Mouse (Mus musculus): ENCODE measurements around the gene Vsir.

The Vsir gene

DNA sequence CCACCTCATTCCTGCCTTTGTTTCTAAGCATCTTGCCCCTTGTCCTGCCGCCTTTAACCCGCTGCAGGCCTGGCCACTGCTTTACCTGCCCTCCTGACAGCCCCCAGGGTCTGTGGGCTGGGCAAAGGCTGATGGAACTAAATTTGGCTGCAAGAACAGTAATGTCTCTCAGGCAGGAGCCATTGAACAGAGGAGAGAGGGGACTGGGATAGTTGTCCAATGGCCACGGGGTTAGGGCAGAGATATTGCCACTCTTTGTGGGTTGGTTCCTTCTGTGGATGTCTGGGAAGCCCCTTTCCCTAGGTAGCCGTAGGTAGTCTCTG is 7.3 kb downstream of the Vsir start:
- no peak for DNase-seq

DNA sequence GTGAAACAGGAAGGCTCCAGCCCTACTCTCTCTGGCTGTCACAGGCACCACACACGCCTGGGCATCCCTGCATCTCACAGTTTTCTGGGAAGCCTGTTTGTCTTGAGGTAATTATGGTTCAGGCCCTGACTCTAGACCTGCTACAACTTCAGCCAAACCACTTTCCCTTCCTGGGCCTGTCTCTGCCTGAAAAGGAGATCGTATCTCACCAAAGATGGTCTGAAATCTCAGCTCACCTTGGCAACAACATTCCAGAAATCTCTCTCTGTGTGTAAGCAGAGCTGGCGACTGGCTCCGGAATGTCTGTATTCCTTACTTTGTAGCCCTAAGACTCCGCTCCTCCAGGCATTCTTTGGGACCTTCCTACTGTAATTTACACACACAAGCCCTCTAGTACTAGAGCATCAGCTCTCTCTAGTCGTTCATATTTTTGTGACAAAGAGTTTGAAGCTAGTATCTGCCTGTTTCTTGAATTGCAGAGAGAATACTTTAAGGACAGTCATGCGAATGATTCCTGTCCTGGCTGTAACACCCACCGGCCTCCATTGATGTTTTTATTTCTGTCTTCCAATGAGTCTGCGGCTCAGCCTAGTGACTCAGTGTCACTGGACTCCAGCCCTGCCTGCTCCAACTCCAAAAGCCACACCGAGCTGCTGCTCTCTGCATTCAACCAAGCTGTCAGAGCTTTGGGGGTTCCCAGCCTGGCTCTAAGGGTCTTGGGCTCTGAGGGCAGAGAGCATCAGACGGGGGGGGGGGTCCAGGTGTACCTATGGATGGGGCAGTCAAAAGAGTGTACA is 8.4 kb downstream of the Vsir start:
- DNase-seq = no peak

DNA sequence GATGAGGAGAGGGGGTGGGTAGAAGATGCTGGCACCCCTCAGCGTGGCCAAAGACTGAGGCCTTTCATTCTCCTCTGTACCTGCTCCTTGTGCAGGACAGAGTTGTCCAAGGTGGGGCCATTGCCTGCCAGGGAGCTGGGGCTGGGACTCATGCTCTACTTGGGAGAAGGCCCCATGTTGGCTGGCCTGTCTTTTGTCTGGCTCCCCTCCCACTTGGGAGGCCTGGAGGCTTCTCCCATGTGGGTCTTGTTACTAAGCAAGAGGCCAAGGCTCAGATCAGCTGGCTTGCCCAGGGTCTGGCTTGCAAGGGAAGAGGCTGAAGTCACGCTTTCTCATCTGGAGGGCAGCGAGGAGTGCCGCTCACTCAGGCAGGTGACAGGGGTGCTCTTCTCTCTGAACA is 10.8 kb downstream of the Vsir start:
- no peak for DNase-seq

DNA sequence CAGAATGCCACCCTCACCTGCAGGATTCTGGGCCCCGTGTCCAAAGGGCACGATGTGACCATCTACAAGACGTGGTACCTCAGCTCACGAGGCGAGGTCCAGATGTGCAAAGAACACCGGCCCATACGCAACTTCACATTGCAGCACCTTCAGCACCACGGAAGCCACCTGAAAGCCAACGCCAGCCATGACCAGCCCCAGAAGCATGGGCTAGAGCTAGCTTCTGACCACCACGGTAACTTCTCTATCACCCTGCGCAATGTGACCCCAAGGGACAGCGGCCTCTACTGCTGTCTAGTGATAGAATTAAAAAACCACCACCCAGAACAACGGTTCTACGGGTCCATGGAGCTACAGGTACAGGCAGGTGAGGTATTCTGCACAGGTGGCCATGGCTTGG is 11.2 kb downstream of the Vsir start:
- no peak for DNase-seq

DNA sequence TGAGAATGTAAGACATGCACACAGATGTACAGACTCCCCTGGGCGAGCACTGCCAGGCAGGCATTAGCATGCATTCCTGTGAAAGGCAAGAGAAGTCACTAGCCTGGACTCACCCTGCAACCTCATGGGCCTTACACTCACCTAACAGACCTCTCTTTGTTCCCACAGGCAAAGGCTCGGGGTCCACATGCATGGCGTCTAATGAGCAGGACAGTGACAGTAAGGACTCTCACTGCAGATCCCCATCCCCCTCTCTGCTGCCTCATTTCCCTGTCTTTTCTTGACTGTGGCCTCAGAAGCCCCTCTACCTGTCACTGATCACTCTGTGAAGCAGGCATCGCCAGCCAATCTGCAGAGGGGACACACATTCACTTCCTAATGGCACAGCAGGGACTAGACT is 12.1 kb downstream of the Vsir start:
- DNase-seq = no peak

DNA sequence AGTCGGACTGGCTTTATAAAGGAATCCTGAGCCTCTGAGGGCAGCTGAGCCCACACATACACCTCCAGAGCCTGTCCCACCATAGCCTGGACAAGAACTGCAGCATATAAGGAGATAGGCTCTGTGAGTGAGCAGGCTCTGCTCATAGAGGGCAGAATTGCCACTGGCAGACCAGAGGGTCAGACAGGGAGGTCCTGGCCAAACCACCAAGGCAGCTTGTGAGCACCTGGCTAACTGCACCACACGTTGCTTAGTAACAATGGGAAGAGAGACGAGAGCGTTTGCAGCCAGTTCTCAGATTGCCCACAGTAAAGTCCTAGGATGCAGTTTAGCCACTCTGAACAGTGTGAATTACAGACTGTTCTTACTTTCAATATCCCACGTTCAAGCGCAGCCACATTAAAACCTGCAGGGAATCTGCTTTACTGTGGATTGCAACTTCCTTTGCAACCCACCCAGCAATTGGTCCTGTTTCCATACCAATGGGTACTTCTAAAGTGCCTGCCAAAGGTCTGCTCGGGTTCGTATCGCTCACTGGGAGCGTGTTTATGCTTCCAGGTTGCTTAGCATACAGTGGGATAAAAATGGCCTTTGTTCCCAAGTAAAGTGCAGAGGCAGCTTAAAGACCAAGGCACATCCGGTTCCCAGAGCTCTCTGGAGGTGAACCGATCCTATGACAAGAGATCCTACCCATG is 15.1 kb downstream of the Vsir start:
- DNase-seq = no peak

DNA sequence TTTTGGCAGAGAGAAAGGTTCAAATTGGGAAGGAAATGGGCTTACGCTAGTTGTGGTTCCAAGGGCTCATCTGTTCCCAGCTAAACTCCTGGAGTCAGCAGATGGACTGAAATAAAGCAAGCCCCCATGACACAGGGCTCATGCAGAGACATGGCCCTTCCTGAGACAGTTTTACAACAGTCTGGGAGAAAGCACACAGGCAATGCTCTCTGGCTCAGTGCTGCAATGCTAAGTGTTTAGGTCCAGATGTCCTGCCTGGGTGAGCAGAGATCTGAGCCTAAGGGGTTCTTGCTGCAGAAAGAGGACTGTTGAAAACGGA is 15.6 kb downstream of the Vsir start:
- no peak for DNase-seq

DNA sequence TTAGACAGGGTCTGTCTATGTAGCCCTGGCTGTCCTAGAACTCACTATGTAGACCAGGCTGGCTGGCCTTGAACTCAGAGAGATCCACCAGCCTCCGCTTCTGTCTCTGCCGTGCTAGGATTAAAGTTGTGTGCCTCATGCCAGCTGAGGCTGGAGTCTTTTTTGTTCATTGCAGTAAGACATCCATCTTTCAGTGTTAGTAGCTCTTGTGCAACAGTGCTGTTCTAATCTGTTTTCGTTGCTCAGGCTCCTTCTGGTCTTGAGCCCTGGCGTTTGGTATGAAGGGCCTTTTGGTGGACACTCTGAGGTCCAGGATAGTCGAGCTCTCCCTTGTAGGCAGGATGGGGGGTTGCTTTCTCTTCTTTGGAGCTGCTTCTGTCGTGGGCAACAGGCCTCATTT is 16.8 kb downstream of the Vsir start:
- DNase-seq = no peak

DNA sequence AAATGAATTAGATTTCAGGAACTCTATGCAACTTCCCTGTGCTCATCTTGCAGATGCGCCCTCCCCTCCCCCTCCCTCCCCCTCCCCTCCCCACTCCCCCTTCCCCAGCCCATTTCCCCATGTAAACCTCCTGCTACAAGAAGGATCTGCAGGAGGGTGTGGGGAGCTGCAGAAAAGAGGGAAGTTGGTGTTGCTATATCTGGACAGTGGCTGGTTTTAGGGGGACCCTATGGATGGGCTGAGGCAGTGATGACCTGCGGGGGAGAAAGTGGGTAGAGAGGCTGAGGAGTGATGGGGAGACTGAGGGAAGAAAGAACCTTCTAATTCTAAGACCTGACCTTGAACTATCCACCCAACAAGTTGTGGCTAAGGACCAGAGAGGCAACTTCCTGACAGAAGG is 20.5 kb downstream of the Vsir start:
- no peak for DNase-seq

DNA sequence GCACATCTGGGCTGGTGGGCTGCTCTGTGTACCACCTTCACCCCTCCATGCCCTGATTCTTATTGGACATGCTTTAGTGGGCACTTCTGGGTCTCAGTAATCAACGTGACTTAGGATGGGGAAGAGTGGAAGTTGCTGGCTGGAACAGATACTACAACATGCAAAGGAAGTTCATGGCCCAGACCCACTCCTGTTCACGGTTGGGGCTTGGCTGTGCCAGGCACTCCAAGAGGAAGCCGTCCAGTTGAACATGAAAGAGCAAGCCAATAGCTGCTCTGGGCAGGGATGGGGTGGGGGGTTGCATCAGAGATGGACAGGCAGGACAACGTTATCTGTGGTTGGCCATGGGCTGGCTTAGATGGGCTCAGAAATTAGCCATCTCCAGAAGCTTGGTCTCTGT is 21.3 kb downstream of the Vsir start:
- no peak for DNase-seq

DNA sequence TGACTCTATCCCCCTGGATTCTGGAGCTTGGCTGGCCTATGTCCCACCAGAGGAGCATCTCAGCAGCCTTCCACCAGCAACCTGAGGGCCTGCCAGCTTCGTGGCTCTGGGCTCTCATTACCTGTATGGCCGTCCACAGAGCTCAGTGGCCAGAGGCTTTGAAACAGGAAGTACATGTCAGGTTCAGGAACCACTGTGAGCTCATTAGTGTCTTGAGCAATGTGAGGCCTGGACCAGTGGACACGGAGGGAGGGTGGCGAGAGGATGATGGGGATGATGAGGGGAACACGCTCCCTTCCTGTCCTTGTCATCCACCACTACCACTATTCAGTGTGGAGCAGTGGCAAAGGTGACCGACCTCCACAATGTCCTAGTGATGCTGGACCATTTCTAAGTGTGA is 22.8 kb downstream of the Vsir start:
- no peak for DNase-seq

DNA sequence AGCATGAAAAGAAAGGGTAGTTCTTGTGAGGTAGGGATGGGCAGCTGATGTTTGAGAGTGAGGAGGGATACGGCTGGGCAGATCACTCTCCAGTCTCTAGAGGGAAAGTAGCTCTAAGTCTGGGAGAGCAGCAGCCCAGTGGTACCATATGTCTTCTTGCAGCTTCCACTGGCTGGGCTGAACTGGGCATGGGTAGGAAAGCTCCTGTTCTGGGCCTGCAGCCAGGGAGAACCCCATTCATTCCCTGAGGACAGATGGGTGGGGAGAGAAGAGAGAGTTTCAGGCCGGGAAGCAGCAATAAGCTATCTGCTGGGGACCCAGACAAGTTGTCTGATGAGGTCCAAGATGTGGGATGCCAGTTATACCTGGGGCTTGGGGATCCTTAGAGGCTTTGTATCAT is 23.4 kb downstream of the Vsir start:
- no peak for DNase-seq

DNA sequence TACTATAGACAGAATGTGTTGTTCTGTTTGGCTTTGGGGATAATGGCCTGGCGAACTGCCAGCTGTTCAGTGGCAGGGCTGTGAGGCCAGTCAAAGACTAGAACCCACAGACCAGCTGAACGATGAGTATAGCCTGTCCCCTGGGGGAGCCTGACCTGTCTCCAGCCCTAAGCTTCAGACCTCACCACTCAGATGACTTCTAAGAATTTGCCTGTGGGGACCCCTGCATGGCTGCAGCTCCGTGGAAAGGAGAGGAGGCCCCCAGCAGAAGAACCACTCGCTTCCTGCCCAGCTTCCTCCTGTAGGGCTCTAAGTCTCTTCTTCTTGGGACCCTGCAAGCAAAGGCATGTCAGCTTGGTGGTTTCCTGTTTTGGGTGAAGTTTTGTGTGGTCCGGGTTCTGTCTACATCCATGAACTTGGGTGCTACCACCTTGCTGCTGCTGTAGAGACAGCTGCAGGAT is 24.0 kb downstream of the Vsir start:
- DNase-seq = no peak

DNA sequence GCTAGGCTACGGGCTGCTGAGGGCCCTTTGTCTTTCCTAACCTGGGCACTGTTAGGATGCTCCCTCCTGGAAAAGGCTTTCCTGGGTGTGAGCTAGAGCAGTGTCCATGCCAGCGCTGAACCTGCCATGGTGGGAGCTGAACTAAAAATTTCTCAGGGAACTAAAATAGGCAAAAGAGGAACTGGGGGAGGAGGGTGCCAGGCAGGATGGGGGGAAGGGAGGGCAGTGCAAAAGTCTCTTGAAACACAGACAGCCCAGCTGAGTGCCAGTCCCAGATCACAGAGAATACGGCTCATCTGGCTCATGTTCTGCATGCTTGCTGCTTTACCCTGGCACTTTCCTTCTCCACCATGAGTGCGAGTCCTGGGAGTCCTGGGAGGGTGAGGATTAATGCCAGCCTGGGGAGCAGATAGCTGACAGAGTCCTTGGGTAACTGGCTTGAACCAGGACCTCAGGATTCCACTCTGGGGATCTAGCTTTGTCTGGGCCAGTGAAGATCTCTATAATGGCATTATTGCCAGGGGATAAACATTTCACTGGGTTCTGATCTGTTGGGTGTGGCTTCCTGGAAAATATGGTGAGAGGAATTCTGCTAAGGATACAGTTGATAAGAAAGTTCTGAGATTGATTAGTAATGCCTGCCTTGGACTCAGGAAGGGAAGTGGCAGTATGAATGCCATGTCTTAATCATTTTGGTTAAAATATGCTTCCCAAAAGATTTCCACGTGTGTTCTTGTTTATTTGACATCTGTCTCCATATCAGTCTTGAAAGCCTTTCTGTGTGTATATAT is 25.1 kb downstream of the Vsir start:
- no peak for DNase-seq

DNA sequence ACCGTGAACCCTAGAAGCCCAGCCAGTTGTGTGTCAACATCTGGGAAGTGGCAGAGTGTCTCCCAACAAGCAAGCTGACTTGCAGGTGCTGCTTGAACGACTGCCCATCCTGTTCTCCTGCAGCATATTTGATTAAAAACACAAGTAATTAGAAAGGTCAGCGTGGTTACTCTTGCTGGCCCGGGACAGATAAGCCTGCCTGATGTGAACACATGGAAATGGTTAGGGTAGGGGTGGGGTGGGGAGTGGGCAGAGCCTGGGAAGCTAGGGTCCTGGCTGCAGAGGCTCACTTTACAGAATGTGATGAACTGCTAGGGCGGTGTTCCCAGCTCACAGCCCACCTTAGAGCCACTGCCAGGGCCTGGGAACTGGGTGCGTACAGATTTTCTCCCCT is 26.9 kb downstream of the Vsir start:
- DNase-seq = no peak

DNA sequence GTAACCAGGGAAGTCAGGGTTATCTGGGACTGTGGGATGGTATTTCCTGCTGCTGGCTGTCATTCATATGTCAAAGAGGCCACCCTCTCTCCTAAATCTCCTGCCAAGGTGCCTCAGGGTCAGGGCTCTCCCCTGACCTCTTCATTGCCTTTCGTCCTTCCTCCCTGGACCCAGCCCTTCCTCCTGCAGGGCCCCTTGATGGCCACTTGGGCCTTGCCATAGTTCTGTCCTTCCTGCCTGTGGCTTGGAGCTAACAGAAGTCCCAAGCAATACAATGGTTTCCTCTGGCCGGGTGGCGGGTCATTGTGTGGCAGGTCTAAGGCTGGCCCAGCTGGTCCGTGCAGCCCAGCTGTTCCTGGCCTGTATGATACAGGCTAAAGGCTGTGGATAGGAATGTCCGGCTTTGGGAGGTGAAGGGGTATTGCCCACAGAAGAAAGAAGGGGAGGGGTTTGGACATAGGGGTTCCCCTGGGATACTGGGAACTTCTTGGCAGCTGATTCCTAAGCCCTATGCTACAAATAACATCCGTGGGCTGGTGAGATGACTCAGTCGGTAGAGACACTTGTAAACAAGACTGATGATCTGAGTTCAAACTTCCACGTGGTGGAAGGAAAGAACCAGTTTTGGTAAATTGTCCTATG is 27.4 kb downstream of the Vsir start:
- peak; percentile 48 for DNase-seq

DNA sequence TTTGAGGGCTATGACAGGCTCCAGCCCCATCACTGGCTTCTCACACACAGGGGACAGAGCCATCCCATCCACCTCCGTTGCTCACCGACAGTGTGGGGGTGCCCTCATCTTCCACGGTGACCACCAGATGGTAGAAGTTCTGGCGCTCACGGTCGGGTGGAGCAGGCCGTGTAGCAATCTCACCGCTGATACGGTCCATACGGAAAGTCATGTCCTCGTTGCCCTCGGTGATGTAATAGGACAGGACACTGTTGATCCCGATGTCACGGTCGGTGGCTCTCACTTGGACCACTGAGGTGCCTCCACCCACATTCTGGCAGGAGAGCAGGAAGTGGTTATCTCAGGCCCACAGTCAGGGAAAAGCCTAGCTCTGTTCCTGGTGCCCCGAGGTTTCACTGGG is 30.1 kb downstream of the Vsir start:
- DNase-seq = no peak

DNA sequence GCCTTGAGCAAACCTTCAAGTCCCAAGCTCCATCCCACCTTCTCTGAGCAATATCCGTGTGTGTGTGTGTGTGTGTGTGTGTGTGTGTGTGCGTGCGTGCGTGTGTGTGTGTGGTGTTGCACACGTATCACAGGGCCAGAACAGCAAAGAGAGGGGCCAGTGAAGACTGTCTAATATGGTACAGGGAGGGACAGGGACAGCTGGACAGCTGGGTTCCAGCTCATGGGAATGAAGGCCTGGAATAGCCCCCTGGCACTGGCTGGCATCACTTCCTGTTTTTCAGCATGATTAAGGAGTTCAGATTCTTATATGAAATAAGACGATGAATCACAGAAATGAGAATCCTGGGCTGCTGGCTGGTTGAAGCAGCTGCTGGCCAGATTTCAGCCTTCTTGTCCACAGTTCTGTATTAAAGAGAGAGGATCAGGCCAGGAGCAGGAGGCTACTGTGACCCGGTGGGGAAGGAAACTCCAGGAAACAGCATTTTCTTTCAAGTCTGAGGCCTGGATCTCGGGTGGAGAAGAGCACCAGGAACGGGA is 32.8 kb downstream of the Vsir start:
- DNase-seq = no peak

DNA sequence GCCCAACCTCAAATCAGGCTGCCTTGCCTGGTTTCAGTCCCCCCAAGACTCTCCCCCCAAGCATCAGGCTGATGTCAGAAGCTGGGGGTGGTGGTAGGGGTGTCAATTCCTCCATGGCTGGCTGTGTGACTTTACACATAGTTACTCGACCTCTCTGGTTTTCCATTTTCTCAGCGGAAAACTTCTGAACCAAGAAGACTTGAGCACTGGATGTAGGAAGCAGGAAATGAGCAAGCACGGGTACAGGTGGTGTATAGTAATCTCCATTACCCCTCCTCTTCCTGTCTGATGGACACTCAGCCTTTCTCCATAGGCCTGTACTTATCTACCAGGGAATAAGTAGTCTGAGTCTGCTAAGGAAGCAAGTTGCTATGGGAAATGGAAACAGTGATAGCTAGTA is 33.6 kb downstream of the Vsir start:
- DNase-seq = no peak

DNA sequence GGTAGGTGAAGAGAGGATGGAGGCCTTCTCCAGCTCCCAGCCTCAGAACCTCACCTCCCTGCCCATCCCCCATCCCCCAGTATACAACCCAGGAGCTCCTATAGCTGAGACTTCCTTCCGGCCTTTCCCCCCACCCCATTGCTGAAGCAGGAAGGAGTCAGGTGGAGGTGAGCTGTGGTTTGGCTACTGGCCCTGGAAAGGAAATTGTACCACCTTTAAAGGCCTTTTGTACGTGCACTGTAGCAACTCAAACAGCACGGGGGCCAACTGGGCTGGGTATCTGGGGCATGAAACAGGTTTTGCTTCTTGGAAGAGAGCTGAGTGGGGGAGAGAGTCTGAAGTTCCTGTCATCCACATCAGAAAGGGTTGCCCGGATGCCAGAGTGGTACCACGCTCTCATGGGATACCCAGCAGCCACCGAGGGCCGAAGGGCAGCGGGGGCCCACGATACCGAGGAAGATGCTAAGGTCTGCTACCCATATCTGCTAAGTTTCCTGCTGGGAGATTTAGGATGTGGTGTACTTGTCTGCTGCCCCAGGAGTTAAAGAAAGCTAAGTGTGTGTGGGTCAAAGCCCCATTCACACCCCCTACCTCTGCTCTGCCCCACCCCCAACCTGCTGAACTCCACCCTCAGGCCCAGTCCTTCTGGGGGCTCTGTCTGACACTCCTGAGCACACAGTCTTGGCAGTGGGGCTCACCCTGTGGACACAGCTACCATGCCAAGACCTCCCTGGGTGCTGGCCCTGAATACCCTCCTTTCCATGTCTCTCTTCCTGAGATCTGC is 34.7 kb downstream of the Vsir start:
- no peak for DNase-seq

DNA sequence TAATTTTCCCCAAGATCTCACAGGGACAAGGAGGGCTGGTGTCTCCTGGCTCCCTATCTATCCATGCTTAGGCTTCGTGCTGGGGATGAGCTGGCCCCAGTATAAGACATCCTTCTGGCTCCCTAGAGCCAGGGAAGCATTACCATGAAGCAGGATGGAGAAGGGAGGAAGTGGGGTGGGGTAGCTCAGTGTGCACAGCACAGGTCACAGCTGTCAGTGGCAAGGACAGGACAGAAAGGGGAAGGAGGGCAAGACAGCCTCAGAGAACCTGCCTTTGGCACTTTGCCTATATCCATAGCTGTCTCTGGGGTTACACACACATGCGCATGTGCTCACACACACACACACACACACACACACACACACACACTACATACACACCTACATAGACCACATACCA is 41.7 kb downstream of the Vsir start:
- no peak for DNase-seq

DNA sequence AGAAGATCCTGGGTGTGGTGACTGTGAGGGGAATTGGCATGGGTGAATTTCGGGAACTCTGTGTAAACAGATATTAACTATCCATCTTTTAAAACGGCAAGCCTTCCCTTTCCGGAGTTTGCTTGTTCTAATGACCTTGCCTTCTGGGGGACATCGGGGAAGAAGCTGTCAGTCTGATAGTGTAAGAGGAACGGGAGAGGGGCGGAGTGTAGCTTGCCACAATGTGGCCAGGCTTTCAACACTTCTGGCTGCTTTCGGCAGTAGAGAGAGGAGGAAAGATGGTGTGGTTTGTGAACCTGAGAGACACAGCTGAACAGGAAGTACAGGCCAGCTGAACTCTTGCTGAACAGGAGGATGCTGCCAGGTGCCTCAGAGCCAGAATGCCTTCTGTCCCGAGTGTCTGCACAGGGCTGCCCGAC is 42.8 kb downstream of the Vsir start:
- no peak for DNase-seq

Data from kidney, adult 18-20 months (tissue).